Mouse (Mus musculus) liver, postnatal 0 days (tissue): ENCODE results near the gene Gstm3. TPM values are rescaled to one million over a fixed set of nuclear protein-coding genes. Genes with fewer than 3 reads are reported as not detected.
A peak's percentile ranks its signal among the peaks of the same experiment; 100 is the strongest.

Source experiments
- ATAC-seq: fragments of 200-750 bp; cut with Nextera tagmentation; 2 replicates; pipeline ENCODE4 v1.8.0; 2017; ENCODE audit warnings: mild to moderate bottlenecking, moderate library complexity
- DNase-seq: peaks from one replicate; pipeline ENCODE4 v3.0.0-alpha.2; 2016
- H3K27ac ChIP-seq: fragments of 300-500 bp; sonication (generic); 2 replicates; pipeline ENCODE4 v1.5.1; 2014; ENCODE audit warnings: antibody characterized with exemption, moderate library complexity, mild to moderate bottlenecking, low read depth
- H3K27me3 ChIP-seq: fragments of 300-500 bp; sonication (generic); 2 replicates; pipeline ENCODE4 v1.6.1; 2014; ENCODE audit warnings: low read length, control low read depth, mixed read lengths; ENCODE audit not compliant: insufficient read depth
- H3K36me3 ChIP-seq: fragments of 300-500 bp; sonication (generic); replicated peaks from 2 replicates; pipeline ENCODE4 v1.6.1; 2014; ENCODE audit warnings: mild to moderate bottlenecking, control low read depth, low read length, moderate library complexity, mixed read lengths; ENCODE audit not compliant: insufficient read depth
- H3K4me1 ChIP-seq: fragments of 300-500 bp; sonication (generic); 2 replicates; pipeline ENCODE4 v1.6.1; 2014; ENCODE audit warnings: antibody characterized with exemption, mild to moderate bottlenecking, control low read depth; ENCODE audit not compliant: insufficient read depth
- H3K4me2 ChIP-seq: fragments of 300-500 bp; sonication (generic); 2 replicates; pipeline ENCODE4 v1.6.1; 2014; ENCODE audit warnings: low read depth, mild to moderate bottlenecking, low read length, moderate library complexity, mixed read lengths
- H3K4me3 ChIP-seq: fragments of 300-500 bp; sonication (generic); 2 replicates; pipeline ENCODE4 v1.5.1; 2014; ENCODE audit warnings: low read depth, low read length
- H3K9ac ChIP-seq: fragments of 300-500 bp; sonication (generic); replicated peaks from 2 replicates; pipeline ENCODE4 v1.6.1; 2014; ENCODE audit warnings: mild to moderate bottlenecking, moderate library complexity
- H3K9me3 ChIP-seq: fragments of 300-500 bp; sonication (generic); 2 replicates; pipeline ENCODE4 v1.6.1; 2016; ENCODE audit warnings: mild to moderate bottlenecking, control low read depth, low read length, mixed read lengths
- CTCF ChIP-seq: sonication (generic); IDR thresholded peaks from 2 replicates; pipeline ENCODE4 v1.5.1; 2016; ENCODE audit warnings: antibody characterized with exemption, low read depth
- EP300 ChIP-seq: IDR thresholded peaks from 2 replicates; pipeline ENCODE4 v1.6.1; 2016; ENCODE audit warnings: antibody characterized with exemption, low read depth, mild to moderate bottlenecking
- WGBS: fragments of 180-500 bp; shearing (Covaris S2); extraction: QIAGEN DNeasy Blood & Tissue Kit; methylation state at CpG from one replicate; pipeline ENCODE4 v1.1.7; 2014; ENCODE audit not compliant: insufficient replicate concordance; 5-methylcytosine and 5-hydroxymethylcytosine counted together
- polyA plus RNA-seq: library from polyadenylated mRNA; unstranded; fragments of >200 nt; fragmentation: Nextera tagmentation; extraction: Ambion mirVana; gene quantifications from 2 replicates; pipeline ENCODE4 v1.2.1, GENCODE M21; 2015

Gstm3 gene
- polyA plus RNA-seq, 1 experiment from 2014 or later = 1.9 TPM

DNA sequence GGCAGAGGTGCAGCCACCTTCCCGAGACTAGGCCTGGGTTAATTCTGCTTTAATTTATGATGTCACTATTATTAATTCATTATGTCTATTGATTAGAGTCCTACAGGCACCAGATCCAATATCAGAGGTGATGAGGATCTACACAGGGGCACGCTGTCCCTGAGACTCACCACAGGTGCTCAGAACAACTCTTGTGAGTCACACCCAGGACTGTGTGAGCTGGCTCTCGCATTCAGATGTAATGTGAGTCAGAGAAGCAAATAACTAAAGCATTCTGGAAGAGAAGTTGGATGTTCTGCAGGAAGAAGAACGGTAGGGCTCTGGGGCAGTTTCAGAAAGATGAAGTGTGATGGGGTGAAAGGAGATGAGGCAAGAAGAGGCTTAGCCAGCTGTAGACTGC, 39.8 kb downstream of the Gstm3 start:
- no peak for DNase-seq
- Histone ChIP-seq H3K4me2 (no peak overlapping the region), H3K27ac (no peak overlapping the region), H3K36me3 (no peaks in the 10 kb centered on the region), H3K4me1 (peaks cover 13% of the 10 kb centered on the region), H3K4me3 (no peak overlapping the region), H3K9ac (no peak overlapping the region), H3K9me3 (no peaks in the 10 kb centered on the region), H3K27me3 (no peaks in the 10 kb centered on the region)
- 80% methylated on average over 4 of the region's 4 CpGs for WGBS
- TF ChIP-seq EP300 (no peak), CTCF (no peak)
- no peak for ATAC-seq

GRCm38 (mm10) chr3:107928691-107929090, 40.4 kb downstream of the Gstm3 start:
- H3K4me3 ChIP-seq = no peak overlapping the region

GRCm38 (mm10) chr3:107927841-107928240, 41.2 kb downstream of the Gstm3 start:
- 82% methylated on average over 3 of the region's 3 CpGs for WGBS

More at GRCm38 (mm10) chr3:107928691-107929090, 40.4 kb downstream of the Gstm3 start:
- H3K9ac ChIP-seq = no peak overlapping the region
- ATAC-seq (no peak), DNase-seq (no peak)
- peaks cover 13% of the 10 kb centered on the region for H3K4me1 ChIP-seq
- no peak overlapping the region for H3K4me2 ChIP-seq
- H3K36me3 ChIP-seq = no peaks in the 10 kb centered on the region
- TF ChIP-seq EP300 = no peak
- no peak for TF ChIP-seq CTCF
- H3K27me3 ChIP-seq = no peaks in the 10 kb centered on the region
- H3K9me3 ChIP-seq = no peaks in the 10 kb centered on the region
- no peak overlapping the region for H3K27ac ChIP-seq
- 83% methylated on average over 11 of the region's 11 CpGs for WGBS

DNA sequence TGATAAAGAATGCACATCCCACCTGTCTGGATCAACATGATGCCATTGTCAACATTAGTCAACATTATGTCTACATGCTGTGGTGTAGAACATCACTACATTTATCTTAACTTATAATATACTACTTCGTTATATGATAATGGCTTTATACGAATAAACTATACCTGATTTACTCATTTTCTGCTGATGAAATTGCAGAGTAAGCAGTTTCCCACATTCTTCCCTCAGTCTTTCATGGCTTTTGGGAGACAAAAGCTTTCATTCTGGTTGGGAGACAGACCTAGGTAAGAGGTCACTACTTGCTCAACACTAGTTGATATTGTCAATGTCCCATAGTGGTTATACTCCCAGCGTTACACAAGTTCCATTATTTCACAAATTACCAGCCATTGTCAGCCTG, 43.7 kb downstream of the Gstm3 start:
- no peak overlapping the region for H3K4me2 ChIP-seq
- ATAC-seq (peak; percentile 76), DNase-seq (no peak)
- H3K4me3 ChIP-seq = no peak overlapping the region
- no peaks in the 10 kb centered on the region for H3K9me3 ChIP-seq
- no peak overlapping the region for H3K9ac ChIP-seq
- H3K4me1 ChIP-seq = peaks cover 4% of the 10 kb centered on the region; the same call in 1 of the 2 replicates
- no peaks in the 10 kb centered on the region for H3K36me3 ChIP-seq
- no peak for TF ChIP-seq CTCF
- TF ChIP-seq EP300 = no peak
- H3K27me3 ChIP-seq = no peaks in the 10 kb centered on the region
- no peak overlapping the region for H3K27ac ChIP-seq
- 83% methylated on average over 3 of the region's 3 CpGs for WGBS

More at GRCm38 (mm10) chr3:107927841-107928240, 41.2 kb downstream of the Gstm3 start:
- ATAC-seq (no peak), DNase-seq (no peak)
- no peak overlapping the region for H3K4me3 ChIP-seq
- H3K9ac ChIP-seq = no peak overlapping the region
- TF ChIP-seq CTCF (no peak), EP300 (no peak)
- H3K27ac ChIP-seq = no peak overlapping the region
- no peaks in the 10 kb centered on the region for H3K36me3 ChIP-seq
- H3K27me3 ChIP-seq = no peaks in the 10 kb centered on the region
- peaks cover 13% of the 10 kb centered on the region for H3K4me1 ChIP-seq
- no peaks in the 10 kb centered on the region for H3K9me3 ChIP-seq
- no peak overlapping the region for H3K4me2 ChIP-seq

DNA sequence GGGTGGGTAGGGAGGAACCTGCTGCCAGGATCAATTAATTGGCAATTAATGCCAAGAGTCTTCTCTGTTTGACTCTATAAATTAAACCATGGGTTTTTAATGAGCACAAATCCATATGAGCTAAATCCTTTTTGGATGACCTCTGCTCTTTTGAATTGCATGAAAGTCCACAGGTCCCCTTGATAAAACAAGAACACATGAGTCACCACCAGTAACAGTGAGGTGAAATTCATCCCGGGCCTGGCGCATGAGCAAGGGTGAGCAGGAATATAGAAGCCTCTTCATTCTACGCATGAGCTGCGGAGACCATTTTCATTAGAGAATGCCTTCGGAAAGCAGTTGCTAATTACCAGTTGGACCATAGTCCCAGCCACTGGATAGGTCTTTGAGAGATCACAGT, 48.7 kb downstream of the Gstm3 start:
- H3K4me1 ChIP-seq = 0 out of 2 replicates have a peak, but pooled peaks cover 2% of the 10 kb centered on the region
- no peak for TF ChIP-seq CTCF
- TF ChIP-seq EP300 = no peak
- H3K9me3 ChIP-seq = no peaks in the 10 kb centered on the region
- H3K9ac ChIP-seq = no peak overlapping the region
- no peak overlapping the region for H3K4me3 ChIP-seq
- DNase-seq = no peak
- H3K27me3 ChIP-seq = no peaks in the 10 kb centered on the region
- no peak for ATAC-seq
- 82% methylated on average over 5 of the region's 5 CpGs for WGBS
- no peaks in the 10 kb centered on the region for H3K36me3 ChIP-seq
- H3K4me2 ChIP-seq = no peak overlapping the region
- H3K27ac ChIP-seq = no peak overlapping the region

DNA sequence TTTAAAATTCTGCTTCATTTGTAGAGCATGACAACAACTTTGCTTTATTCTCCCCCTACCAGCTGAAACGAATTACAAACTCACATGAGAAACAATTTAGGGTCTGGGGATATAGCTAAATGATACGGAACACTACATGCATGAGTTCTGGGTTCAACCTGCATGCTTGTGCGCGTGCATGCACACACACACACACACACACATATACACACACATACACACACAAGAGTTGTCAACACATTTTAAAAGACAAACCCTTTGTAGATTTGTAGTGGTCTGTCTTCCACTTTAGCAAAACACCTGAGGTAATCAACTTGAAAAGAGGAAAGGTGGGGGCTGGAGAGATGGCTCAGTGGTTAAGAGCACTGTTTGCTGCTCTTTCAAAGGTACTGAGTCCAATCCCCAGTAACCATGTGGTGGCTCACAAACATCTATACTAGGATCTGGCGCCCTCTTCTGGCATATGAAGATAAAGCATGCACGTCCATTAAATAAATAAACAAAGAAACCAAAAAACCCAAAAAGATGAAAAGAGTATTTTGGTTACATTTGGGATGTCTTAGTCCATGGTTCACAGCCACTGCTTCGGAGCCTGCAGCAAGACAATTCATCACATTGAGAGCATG, 51.2 kb downstream of the Gstm3 start:
- Histone ChIP-seq H3K9ac (no peak overlapping the region), H3K36me3 (no peaks in the 10 kb centered on the region), H3K4me1 (0 out of 2 replicates have a peak, but pooled peaks cover 2% of the 10 kb centered on the region), H3K27ac (no peak overlapping the region), H3K27me3 (no peaks in the 10 kb centered on the region), H3K9me3 (no peaks in the 10 kb centered on the region), H3K4me3 (no peak overlapping the region), H3K4me2 (no peak overlapping the region)
- TF ChIP-seq CTCF (peak; percentile 83), EP300 (no peak)
- DNase-seq (peak; percentile 57), ATAC-seq (peak; percentile 58)
- WGBS = 46% methylated on average over 7 of the region's 7 CpGs
